Mouse (Mus musculus) hindbrain, embryonic 13.5 days (tissue): ENCODE data around the gene Vmn1r82. TPM values are rescaled to one million over a fixed set of nuclear protein-coding genes. Genes with fewer than 3 reads are reported as not detected.

ENCODE experiments used
- ATAC-seq: fragments of 200-750 bp; cut with Nextera tagmentation; 2 replicates; pipeline ENCODE4 v1.8.0; 2017; ENCODE audit warnings: moderate TSS enrichment; ENCODE audit not compliant: low FRiP score
- H3K27ac ChIP-seq: fragments of 300-500 bp; sonication (generic); 2 replicates; pipeline ENCODE4 v1.5.1; 2015; ENCODE audit warnings: inconsistent platforms, mild to moderate bottlenecking, moderate library complexity
- H3K27me3 ChIP-seq: fragments of 300-500 bp; sonication (generic); 2 replicates; pipeline ENCODE4 v1.6.1; 2015; ENCODE audit warnings: mild to moderate bottlenecking, inconsistent platforms
- H3K36me3 ChIP-seq: fragments of 300-500 bp; sonication (generic); 2 replicates; pipeline ENCODE4 v1.6.1; 2015; ENCODE audit warnings: mild to moderate bottlenecking, inconsistent platforms
- H3K4me1 ChIP-seq: fragments of 300-500 bp; sonication (generic); replicated peaks from 2 replicates; pipeline ENCODE4 v1.6.1; 2015; ENCODE audit warnings: inconsistent platforms
- H3K4me2 ChIP-seq: fragments of 300-500 bp; sonication (generic); 2 replicates; pipeline ENCODE4 v1.6.1; 2015; ENCODE audit warnings: inconsistent platforms, mild to moderate bottlenecking, moderate library complexity
- H3K4me3 ChIP-seq: fragments of 300-500 bp; sonication (generic); 2 replicates; pipeline ENCODE4 v1.5.1; 2015; ENCODE audit warnings: mild to moderate bottlenecking, inconsistent platforms
- H3K9ac ChIP-seq: fragments of 300-500 bp; sonication (generic); 2 replicates; pipeline ENCODE4 v1.6.1; 2015; ENCODE audit warnings: mild to moderate bottlenecking, inconsistent platforms
- H3K9me3 ChIP-seq: fragments of 300-500 bp; sonication (generic); 2 replicates; pipeline ENCODE4 v1.6.1; 2016; ENCODE audit warnings: inconsistent platforms
- WGBS: fragments of 180-500 bp; shearing (Covaris S2); methylation state at CpG from one replicate; pipeline ENCODE4 v1.1.7; 2015; 5-methylcytosine and 5-hydroxymethylcytosine counted together
- polyA plus RNA-seq: library from polyadenylated mRNA; unstranded; fragments of >200 nt; fragmentation: Nextera tagmentation; extraction: Ambion mirVana; gene quantifications from 2 replicates; pipeline ENCODE4 v1.2.1, GENCODE M21; 2015

Vmn1r82 gene
- not detected in 2 replicates for polyA plus RNA-seq

DNA sequence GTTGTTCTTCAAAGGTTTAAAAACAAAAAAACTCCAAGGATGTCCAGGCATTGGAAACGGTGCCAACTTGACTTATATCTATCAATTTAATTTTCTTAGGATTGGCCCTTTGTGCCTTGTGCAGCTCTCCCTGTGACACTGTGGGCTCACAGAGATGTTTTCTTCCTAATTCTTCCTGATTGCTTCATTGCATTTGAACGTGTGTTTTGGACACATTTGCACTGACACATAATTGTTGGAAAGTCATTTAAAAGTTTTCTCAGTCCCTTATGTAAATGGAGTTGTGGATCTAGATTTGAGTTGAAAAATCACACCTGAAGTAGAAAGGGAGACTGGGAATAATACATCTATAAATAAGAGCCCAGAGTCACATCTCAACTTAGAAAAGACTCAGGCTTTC lies at the start of gene Vmn1r82:
Vmn1r82 (plus strand) TSS at position 301 of the 400 bp plus-strand sequence.
- 62% methylated on average over 2 of the region's 2 CpGs for WGBS
- Histone ChIP-seq H3K4me1 (no peaks in the 10 kb centered on the region), H3K9ac (no peak within 1 kb of the TSS), H3K4me3 (no peak within 1 kb of the TSS), H3K27me3 (no peaks in the 10 kb centered on the region), H3K36me3 (no peaks in the 10 kb centered on the region), H3K9me3 (peaks cover 5% of the 10 kb centered on the region), H3K27ac (no peak within 1 kb of the TSS), H3K4me2 (no peak within 1 kb of the TSS)
- ATAC-seq = no peak

DNA sequence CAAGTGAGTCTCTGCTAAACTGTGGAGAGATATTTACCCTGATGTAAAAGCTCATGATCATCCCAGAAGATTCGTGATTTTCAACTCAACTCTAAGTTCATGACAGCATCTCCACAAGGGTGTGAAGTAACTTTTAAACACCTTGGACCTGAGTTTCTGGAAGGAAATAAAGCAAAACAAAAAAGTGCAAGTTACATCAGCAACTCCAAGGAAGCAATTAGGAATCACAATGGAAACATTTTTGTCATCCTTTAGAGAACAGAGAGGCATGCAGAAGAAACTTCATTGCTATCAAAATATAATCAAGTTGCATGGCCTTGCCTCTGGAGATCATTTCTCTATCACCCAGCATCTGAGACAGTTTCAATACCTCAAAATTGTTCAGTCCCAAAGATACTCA lies 32.1 kb upstream of the Vmn1r82 start, which contains the start of gene Vmn1r81:
Vmn1r81 (minus strand) TSS at position 101 of the 400 bp plus-strand sequence.
- Histone ChIP-seq H3K27me3 (no peaks in the 10 kb centered on the region), H3K27ac (no peak within 1 kb of the TSS), H3K4me2 (no peak within 1 kb of the TSS), H3K36me3 (no peaks in the 10 kb centered on the region), H3K9ac (no peak within 1 kb of the TSS), H3K9me3 (peaks cover 14% of the 10 kb centered on the region; the same call in 1 of the 2 replicates), H3K4me1 (no peaks in the 10 kb centered on the region), H3K4me3 (no peak within 1 kb of the TSS)
- 85% methylated on average over 1 of the region's 1 CpGs for WGBS
- no peak for ATAC-seq

DNA sequence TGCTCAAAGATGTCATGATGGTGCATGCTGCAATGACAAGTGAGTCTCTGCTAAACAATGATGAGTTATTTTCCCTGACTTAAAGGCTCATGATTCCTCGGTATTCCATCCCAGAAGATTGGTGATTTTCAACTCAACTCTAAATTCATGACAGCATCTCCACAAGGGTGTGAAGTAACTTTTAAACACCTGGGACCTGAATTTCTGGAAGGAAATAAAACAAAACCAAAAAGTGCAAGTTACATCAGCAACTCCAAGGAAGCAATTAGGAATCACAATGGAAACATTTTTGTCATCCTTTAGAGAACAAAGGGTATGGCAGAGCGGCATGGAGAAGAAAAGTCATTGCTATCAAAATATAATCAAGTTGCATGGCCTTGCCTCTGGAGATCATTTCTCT lies 29.2 kb downstream of the Vmn1r82 start, which contains the start of gene Vmn1r83:
Vmn1r83 (minus strand) TSS at position 101 of the 400 bp plus-strand sequence.
- ATAC-seq = no peak
- Histone ChIP-seq H3K27ac (no peak within 1 kb of the TSS), H3K36me3 (no peaks in the 10 kb centered on the region), H3K9me3 (peaks cover 26% of the 10 kb centered on the region), H3K27me3 (no peaks in the 10 kb centered on the region), H3K4me1 (no peaks in the 10 kb centered on the region), H3K4me2 (no peak within 1 kb of the TSS), H3K4me3 (no peak within 1 kb of the TSS), H3K9ac (no peak within 1 kb of the TSS)
- WGBS = 81% methylated on average over 2 of the region's 2 CpGs

Other genes with a start within 250 kb of the Vmn1r82 start
- not detected in 2 replicates for gene Vmn1r78, start 150.2 kb upstream of the Vmn1r82 start, polyA plus RNA-seq
- not detected in 2 replicates for gene Vmn1r79, start 129.2 kb upstream of the Vmn1r82 start, polyA plus RNA-seq
- gene Vmn1r80, start 111.1 kb upstream of the Vmn1r82 start, polyA plus RNA-seq = not detected in 2 replicates
- gene Vmn1r81, start 32.2 kb upstream of the Vmn1r82 start, polyA plus RNA-seq = not detected in 2 replicates
- gene Vmn1r83, start 29.1 kb downstream of the Vmn1r82 start, polyA plus RNA-seq = not detected in 2 replicates
- gene Vmn1r84, start 68.8 kb downstream of the Vmn1r82 start, polyA plus RNA-seq = not detected in 2 replicates
- gene Zfp551, start 122.3 kb downstream of the Vmn1r82 start, polyA plus RNA-seq = 10.0 and 10.1 TPM in 2 replicates
- gene Zfp606, start 177.9 kb downstream of the Vmn1r82 start, polyA plus RNA-seq = 49.7 and 50.6 TPM in 2 replicates
- not detected in 2 replicates for gene 2900092C05Rik, start 212.1 kb downstream of the Vmn1r82 start, polyA plus RNA-seq